Mouse (Mus musculus): ENCODE data around the gene Garnl3. TPM values are rescaled to one million over a fixed set of nuclear protein-coding genes. Genes with fewer than 3 reads are reported as not detected.

Garnl3 gene
- polyA plus RNA-seq, 1 experiment from 2014 or later = 6.3 TPM

GRCm38 (mm10) chr2:32940483-32940882 lies 191.0 kb downstream of the Garnl3 start:
- H3K36me3 ChIP-seq (ENCODE audit: control insufficient read depth, insufficient read depth) = peaks cover 40% of the 10 kb centered on the region
- H3K9ac ChIP-seq (ENCODE audit: low read depth, low read length) = no peak overlapping the region
- no peak for ATAC-seq
- H3K4me1 ChIP-seq (replicated peaks; ENCODE audit: control insufficient read depth, insufficient read depth, low read length) = no peaks in the 10 kb centered on the region
- 0 out of 2 replicates have a peak, but pooled peaks have one; percentile 23 for TF ChIP-seq CTCF (IDR thresholded peaks at IDR 0.05; ENCODE audit: low read depth)
- no peak overlapping the region for H3K27ac ChIP-seq (ENCODE audit: low read depth, low read length)
- H3K4me3 ChIP-seq (ENCODE audit: low read depth, low read length) = no peak overlapping the region
- no peak overlapping the region for H3K4me2 ChIP-seq (replicated peaks; ENCODE audit: low read depth)
- H3K27me3 ChIP-seq (replicated peaks; ENCODE audit: control insufficient read depth, insufficient read depth, low read length) = no peaks in the 10 kb centered on the region
- 91% methylated on average over 4 of the region's 4 CpGs for WGBS
- no peaks in the 10 kb centered on the region for H3K9me3 ChIP-seq (ENCODE audit: control insufficient read depth)

- peak; percentile 73 for TF ChIP-seq CTCF (IDR thresholded peaks at IDR 0.05; ENCODE audit: low read depth)
- Histone ChIP-seq H3K36me3 (ENCODE audit: control insufficient read depth, insufficient read depth) (peaks cover 34% of the 10 kb centered on the region), H3K27me3 (replicated peaks; ENCODE audit: control insufficient read depth, insufficient read depth, low read length) (no peaks in the 10 kb centered on the region), H3K4me3 (ENCODE audit: low read depth, low read length) (no peak overlapping the region), H3K4me2 (replicated peaks; ENCODE audit: low read depth) (no peak overlapping the region), H3K27ac (ENCODE audit: low read depth, low read length) (no peak overlapping the region), H3K9me3 (ENCODE audit: control insufficient read depth) (no peaks in the 10 kb centered on the region), H3K9ac (ENCODE audit: low read depth, low read length) (no peak overlapping the region), H3K4me1 (replicated peaks; ENCODE audit: control insufficient read depth, insufficient read depth, low read length) (no peaks in the 10 kb centered on the region)
- ATAC-seq = no peak
- WGBS = 73% methylated on average over 5 of the region's 5 CpGs
Observed at GRCm38 (mm10) chr2:32939418-32939817, 192.0 kb downstream of the Garnl3 start.

GRCm38 (mm10) chr2:32938741-32939140 lies 192.7 kb downstream of the Garnl3 start:
- Histone ChIP-seq H3K4me3 (ENCODE audit: low read depth, low read length) (no peak overlapping the region), H3K9me3 (ENCODE audit: control insufficient read depth) (no peaks in the 10 kb centered on the region), H3K36me3 (ENCODE audit: control insufficient read depth, insufficient read depth) (peaks cover 38% of the 10 kb centered on the region), H3K9ac (ENCODE audit: low read depth, low read length) (no peak overlapping the region), H3K27me3 (replicated peaks; ENCODE audit: control insufficient read depth, insufficient read depth, low read length) (no peaks in the 10 kb centered on the region), H3K27ac (ENCODE audit: low read depth, low read length) (no peak overlapping the region), H3K4me2 (replicated peaks; ENCODE audit: low read depth) (no peak overlapping the region), H3K4me1 (replicated peaks; ENCODE audit: control insufficient read depth, insufficient read depth, low read length) (no peaks in the 10 kb centered on the region)
- no peak for ATAC-seq
- TF ChIP-seq CTCF (IDR thresholded peaks at IDR 0.05; ENCODE audit: low read depth) = no peak
- 89% methylated on average over 5 of the region's 5 CpGs for WGBS

Other genes with a start within 250 kb of the Garnl3 start
- 90.6 and 103 TPM in 2 replicates for gene Rpl12, start 170.1 kb downstream of the Garnl3 start, polyA plus RNA-seq (2015; fragmentation: Nextera tagmentation; extraction: Ambion mirVana)
- gene Lrsam1, start 170.0 kb downstream of the Garnl3 start, polyA plus RNA-seq (2015; fragmentation: Nextera tagmentation; extraction: Ambion mirVana) = 4.3 and 4.4 TPM in 2 replicates
- 48.7 and 50.2 TPM in 2 replicates for gene Slc2a8, start 149.6 kb downstream of the Garnl3 start, polyA plus RNA-seq (2015; fragmentation: Nextera tagmentation; extraction: Ambion mirVana)
- gene Angptl2, start 84.4 kb upstream of the Garnl3 start, polyA plus RNA-seq (2015; fragmentation: Nextera tagmentation; extraction: Ambion mirVana) = 24.2 and 25.5 TPM in 2 replicates
- 4.0 and 4.9 TPM in 2 replicates for gene Ralgps1, start 239.8 kb upstream of the Garnl3 start, polyA plus RNA-seq (2015; fragmentation: Nextera tagmentation; extraction: Ambion mirVana)

All from intestine, postnatal 0 days (tissue).